Mouse (Mus musculus) kidney, adult 18-20 months (tissue): Measurements from ENCODE around the gene Pgam5.

Experiments
- DNase-seq: peaks from one replicate; pipeline ENCODE4 v3.0.0; 2021

Gene Pgam5

GRCm38 (mm10) chr5:110269141-110270101, at the start of gene Pgam5:
Pgam5 (minus strand) TSS chr5:110269913.
- peak; percentile 90 for DNase-seq

- DNase-seq: no peak
Measured at GRCm38 (mm10) chr5:110313127-110313526, 43.4 kb upstream of the Pgam5 start.

DNA sequence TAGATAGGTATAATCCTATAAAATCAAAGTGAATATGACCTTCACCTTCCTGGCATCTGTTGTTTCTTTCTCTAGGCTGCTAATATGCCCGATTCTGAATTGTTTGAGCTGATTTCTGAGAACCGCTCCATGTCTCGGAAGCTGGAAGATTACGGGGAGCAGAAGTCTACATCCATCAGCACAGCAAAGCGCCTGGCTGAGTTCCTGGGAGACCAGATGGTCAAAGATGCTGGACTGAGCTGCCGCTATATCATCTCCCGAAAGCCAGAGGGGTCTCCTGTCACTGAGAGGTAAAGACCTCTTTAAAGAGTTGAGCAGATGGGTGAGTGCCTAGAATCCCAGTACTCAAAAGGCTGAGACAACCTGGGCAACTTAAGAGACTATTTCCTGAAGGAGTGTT, 39.1 kb upstream of the Pgam5 start:
- no peak for DNase-seq

- no peak for DNase-seq
Measured at GRCm38 (mm10) chr5:110300591-110300990, 30.9 kb upstream of the Pgam5 start.

DNA sequence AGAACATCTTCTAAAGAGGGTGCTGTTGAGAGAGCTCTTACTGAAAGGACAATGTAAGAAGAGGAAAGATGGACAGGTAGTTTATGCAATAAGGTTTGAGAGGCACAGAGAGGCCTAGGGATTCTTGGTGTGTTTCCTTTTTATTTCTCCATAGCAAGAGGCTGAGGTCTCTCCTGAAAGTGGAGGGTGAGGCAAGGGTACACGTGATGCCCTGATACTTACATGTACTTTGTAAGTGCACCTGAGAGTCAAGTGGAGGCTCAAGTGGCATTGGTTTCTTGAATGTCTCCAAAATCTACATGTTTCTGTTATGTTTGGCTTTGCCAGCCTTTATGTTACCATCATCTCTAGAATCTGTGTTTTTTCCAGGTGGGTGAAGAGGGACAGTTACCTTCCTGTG, 26.9 kb upstream of the Pgam5 start:
- DNase-seq: no peak

DNA sequence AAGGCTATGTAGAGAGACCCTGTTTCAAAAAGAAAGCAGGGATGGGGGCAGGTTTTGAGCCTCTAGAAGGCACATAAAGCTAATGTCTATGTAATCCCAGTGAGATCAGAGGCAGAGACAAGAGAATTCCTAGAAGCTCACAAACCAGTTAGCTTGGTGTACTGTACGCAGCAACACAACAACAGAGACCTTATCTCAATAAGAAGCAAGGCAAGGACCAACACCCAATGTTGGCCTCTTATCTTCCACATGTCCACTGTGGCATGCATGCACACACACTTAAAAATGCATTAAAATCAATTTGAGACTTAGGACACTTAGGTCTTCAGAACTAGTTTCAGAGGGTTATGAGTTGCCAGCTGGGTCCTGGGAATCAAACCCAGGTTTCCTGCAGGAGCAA, 21.9 kb upstream of the Pgam5 start:
- no peak for DNase-seq

GRCm38 (mm10) chr5:110287084-110287475, 17.4 kb upstream of the Pgam5 start:
- no peak for DNase-seq

DNA sequence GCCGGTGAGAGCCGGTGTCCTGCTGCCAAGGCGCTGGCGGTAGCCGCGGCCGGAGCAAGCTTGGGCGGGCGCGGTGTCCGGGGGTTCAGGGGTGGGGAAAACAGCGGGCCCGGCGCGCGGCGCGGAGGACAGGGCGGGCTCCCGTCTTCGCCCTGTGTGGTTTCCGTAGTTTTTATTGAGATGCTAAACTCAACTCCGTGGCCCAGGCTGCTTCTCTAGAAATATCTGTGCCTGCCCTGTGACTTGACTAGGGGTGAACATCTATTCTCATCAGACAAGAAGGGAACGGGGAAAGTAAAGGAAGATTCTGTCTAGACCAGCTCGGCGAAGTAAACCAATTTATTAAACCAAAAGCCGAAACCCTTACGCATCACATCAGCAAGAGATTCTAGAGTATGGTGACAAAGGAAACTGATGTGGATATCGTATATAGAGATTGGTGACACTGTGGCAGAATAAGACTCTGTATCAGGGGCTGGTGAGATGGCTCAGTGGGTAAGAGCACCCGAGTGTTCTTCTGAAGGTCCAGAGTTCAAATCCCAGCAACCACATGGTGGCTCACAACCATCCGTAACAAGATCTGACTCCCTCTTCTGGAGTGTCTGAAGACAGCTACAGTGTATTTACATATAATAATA, 16.9 kb upstream of the Pgam5 start:
- no peak for DNase-seq

DNA sequence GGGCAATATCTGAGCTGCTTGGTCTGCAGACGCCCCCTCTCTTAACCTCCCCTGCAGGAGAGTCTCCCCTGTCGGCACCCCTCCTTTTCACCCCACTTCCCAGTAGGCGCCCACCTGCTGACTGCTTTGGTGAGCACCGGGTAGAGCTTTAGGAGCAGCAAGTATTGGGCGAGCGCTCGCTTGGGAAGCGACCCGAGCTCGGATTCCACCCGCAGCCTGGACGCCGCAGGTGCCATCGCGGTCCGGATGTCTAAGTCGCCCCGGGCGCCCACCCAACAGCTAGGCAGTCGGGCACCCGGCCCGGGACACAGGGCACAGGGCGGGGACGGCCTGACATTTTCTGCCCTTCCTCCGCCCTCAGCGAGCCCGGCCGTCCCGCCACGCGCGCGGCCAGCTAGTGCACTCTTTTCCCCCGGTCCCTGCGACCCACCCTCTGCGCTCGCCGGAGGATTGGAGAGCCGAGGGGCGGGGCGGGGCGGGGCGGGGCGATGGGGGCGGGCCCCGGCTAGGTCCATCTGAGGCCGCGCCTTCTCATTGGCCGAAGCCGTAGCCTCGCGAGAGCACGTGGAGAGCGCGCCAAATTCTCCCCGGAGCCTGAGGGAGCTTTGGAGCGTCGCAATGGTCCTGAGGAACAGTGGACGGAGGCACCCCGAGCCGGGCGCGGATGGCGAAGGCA, 16.2 kb upstream of the Pgam5 start, which contains the start of the genes Pxmp2 and Pole:
TSS of gene Pxmp2 (minus strand) at position 417 of the 676 bp plus-strand sequence.
TSS of gene Pole (plus strand) at position 537 of the 676 bp plus-strand sequence.
- DNase-seq: peak; percentile 91

DNA sequence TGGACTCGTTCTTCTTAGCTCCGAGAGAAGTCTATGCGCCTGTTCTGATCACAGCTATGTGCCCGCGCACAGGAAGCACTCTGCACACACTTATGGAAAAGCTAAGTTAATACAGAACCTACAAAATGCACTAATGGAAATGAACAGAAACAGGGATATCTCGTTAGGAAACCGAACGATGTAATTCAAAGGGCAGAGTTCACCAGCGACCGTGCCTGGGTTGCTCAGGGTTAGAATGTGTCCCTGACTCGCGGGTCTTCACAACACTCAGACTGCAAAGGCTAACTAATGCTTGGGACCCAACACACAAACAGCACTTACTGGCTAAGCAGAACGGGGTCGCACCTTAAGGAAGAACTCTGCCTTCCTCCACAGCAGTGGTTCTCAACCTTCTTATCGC, 15.4 kb upstream of the Pgam5 start:
- DNase-seq: peak; percentile 53

DNA sequence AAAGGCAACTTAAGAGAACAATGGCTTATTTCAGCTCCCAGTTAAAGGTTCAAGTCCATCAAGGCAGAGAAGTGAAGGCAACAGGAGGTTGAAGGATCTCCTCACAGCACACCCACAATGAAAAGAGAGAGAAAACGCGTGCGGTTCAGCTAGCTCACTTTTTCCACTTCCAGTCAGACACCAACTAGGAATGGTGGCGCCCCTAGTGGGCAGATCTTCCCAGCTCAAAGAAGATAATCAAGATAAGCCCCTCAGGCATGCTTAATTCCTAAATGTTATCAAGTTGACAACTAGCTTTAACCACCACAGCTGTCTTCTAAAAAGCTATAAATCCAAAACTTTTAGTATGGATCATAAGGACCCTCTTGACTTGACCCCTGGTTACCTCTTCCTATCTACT, 14.8 kb upstream of the Pgam5 start:
- DNase-seq: peak; percentile 69

DNA sequence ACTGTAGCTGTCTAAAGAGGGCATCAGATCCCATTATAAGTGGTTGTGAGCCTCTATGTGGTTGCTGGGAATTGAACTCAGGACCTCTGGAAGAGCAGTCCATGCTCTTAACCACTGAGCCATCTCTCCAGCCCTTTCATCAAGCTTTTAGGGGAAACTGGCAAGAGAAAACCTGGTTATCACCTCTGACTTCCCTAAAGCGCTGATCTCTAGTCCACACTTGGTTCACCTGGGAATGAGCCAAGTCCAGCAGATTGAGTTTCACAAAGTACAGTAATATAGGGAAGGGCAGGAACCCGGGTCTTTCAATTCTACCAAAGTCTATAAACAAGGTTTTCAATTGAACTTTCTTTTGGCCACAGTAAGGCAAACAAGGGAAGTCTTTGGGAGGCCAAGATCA, 12.3 kb upstream of the Pgam5 start:
- DNase-seq: no peak

- no peak for DNase-seq
Measured at GRCm38 (mm10) chr5:110276910-110277309, 7.2 kb upstream of the Pgam5 start.

DNA sequence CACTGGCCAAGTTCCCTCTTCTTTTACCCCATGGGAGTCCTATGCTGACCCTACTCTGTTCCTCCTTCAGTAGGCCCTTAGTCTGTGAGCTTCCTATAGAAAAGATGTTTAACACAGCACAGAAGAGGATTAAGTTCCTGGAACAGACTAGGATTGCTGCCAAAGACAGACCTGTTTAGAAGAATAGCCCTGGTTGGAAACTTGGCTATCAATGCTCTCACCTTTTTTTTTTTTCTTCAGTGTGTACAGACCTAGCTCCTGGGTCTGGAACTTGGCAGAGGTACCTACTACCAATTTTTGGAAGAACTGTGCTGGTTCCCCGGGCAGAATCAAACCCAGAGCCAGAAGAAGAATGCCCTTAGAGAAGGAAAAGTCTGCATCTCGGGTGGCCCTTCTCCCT, 6.7 kb upstream of the Pgam5 start:
- no peak for DNase-seq

GRCm38 (mm10) chr5:110274846-110275245, 5.1 kb upstream of the Pgam5 start:
- no peak for DNase-seq

DNA sequence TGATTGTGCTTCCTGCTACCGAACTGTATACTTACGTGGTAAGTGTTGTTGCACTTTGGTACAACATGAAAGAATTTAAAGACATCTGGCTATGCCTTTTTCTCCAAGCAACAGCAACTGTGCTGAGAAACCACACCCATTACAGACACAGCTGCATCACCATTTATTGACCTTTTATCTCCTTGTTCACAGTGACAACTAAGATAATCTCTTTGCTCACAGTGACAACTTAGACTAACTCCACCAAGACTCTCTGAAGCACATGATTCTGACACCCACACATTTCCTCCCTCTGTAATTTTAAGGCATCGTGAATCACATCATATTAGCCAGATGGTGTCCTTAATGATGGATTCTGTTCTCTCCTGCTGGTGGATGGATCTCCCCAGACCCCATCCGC, 4.4 kb upstream of the Pgam5 start:
- DNase-seq: no peak

DNA sequence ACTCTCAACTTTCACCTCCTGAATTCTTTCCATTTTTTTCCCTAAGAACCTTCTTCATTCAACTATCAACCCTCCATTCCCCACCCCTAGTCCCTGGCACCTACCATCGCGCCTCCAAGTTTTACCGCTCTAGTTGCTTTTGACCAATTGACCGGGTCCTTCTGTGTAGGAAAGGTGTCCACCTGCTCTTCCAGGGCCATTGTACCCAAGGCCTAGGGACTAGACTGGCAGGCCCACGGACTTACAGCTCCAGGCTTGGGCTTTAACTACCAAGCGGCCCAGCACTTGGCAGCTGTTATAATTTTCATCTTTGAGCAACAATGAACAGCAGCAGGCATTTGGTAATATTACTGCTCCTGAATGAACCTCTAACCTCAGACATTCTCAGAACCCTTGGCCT, 529 bp upstream of the Pgam5 start:
- no peak for DNase-seq

DNA sequence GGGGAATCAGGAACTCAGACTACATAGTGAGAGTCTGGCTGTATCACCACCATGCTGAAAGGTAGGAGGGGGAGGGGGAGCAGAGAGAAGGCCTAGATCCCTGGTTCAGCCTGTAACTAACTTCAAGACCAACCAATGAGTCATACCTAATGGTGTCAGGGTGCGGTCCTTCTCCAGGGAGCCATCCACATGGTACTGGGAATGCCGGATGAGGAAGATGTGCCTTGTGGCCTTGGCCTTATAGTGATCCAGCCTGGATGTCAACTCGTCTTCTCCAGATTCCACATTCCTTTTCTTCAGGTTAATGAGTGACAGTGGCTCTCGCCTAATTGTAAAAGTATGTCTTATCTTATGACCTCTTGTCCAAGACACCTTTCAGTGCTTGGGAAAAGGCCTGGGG, 2.8 kb downstream of the Pgam5 start:
- DNase-seq: no peak

GRCm38 (mm10) chr5:110244091-110244490, 25.6 kb downstream of the Pgam5 start:
- no peak for DNase-seq

GRCm38 (mm10) chr5:110232346-110232745, 37.4 kb downstream of the Pgam5 start:
- DNase-seq: no peak

DNA sequence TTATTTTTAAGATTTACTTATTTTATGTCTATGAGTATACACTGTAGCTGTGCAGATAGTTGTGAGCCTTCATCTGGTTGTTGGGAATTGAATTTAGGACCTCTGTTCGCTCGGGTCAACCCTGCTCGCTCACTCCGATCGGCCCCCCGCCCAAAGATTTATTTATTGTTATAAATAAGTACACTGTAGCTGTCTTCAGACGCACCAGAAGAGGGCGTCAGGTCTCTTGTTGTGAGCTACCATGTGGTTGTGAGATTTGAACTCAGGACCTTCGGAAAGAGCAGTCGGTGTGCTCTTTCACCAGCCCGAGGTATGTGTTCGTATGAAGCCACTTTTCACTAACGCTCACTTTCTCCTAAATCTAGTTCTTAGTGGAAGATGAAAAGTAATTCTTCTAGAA, 38.1 kb downstream of the Pgam5 start:
- no peak for DNase-seq

GRCm38 (mm10) chr5:110230780-110231461, 38.8 kb downstream of the Pgam5 start, which contains the start of gene Ankle2:
Ankle2 (plus strand) TSS chr5:110231004.
- DNase-seq: peak; percentile 94

DNA sequence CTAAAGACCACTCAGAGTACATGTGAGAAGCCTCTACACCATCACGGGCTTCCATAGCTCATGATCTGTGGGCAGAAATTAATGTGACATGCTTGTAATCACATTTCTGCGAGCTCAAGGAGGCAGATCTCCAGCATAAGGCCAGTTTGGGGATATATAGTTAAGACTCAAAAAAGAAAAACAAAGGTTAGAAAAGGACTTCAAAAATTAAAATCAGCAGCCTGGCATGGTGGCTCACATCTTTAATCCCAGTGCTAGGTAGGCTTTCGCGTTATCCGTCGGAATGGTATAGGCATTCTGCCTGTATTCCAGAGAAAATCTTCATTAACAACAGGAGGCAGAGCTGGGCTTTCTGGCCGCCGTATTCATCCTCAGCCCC, 39.3 kb downstream of the Pgam5 start:
- DNase-seq: no peak
